ENCODE assay signal across 8 mouse cellular contexts in the genomic region with DNA sequence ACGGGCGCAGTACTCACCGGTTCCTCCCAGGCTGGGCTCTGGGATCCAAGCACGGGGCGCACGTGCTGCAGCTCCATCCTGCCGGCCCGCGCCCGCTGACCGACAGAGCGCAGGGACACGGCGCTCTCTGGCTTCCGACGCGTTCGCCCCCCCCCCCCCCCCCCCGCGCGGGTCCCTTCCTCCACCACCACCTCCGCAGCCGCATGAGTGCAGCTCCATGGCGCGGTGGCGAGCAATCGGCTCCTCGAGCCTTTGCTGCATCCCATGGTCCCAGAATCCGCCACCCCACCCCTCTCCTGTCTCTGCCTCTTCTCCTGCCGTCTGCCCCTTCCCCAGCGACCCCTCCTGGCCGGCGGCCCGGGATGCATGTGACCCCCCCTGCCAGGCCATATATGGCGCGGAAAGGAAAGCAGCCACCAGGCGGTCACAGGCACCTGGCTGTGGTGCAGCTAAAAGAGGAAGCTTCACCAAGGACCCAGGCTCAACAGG. TPM values are rescaled to one million over a fixed set of nuclear protein-coding genes. Genes with fewer than 3 reads are reported as not detected.
DNase-seq lines count a peak whose midpoint lies in the region; ATAC-seq and TF ChIP-seq lines count a peak whose summit lies in the region.
"Not testable (repeated sequence)": the region's sequence is repeated elsewhere in the genome, so short reads cannot be mapped to it uniquely, and the experiment has no call there.

A gene (minus strand): TSS at position 51 of the 489 bp plus-strand sequence.

- not testable (repeated sequence) for H3K27ac ChIP-seq in gastrocnemius, adult 2 months; hindbrain, embryonic 14.5 days; midbrain, embryonic 14.5 days (replicated peaks; ENCODE audit: low read depth, low read length)

- intact Hi-C loops in gastrocnemius, adult 2 months (cut with DNase I) = not testable (repeated sequence)

- not testable (repeated sequence) for H3K9me3 ChIP-seq in hindbrain, embryonic 14.5 days (ENCODE audit: control insufficient read depth, low read length); midbrain, embryonic 14.5 days (ENCODE audit: control insufficient read depth, low read length)

- H3K36me3 ChIP-seq in hindbrain, embryonic 14.5 days (replicated peaks; ENCODE audit: control insufficient read depth, insufficient read depth); midbrain, embryonic 14.5 days (ENCODE audit: control insufficient read depth, insufficient read depth, low read length): not testable (repeated sequence)

- H3K4me3 ChIP-seq in gastrocnemius, adult 2 months = peak within 1 kb of the TSS; percentile 49
- not testable (repeated sequence) for H3K4me3 ChIP-seq in hindbrain, embryonic 14.5 days (replicated peaks; ENCODE audit: low read length); midbrain, embryonic 14.5 days (replicated peaks; ENCODE audit: low read depth, low read length)

- ATAC-seq in hindbrain, embryonic 14.5 days (ENCODE audit: low FRiP score) = not testable (repeated sequence)
- peak; percentile 63; the same call in 1 of the 2 replicates for ATAC-seq in midbrain, embryonic 14.5 days (ENCODE audit: low FRiP score, low TSS enrichment)

- H3K9ac ChIP-seq in hindbrain, embryonic 14.5 days; midbrain, embryonic 14.5 days (replicated peaks; ENCODE audit: low read length): not testable (repeated sequence)

- H3K4me2 ChIP-seq in hindbrain, embryonic 14.5 days (replicated peaks); midbrain, embryonic 14.5 days (ENCODE audit: low read length): not testable (repeated sequence)

- H3K27me3 ChIP-seq in hindbrain, embryonic 14.5 days (ENCODE audit: control insufficient read depth, insufficient read depth, low read length); midbrain, embryonic 14.5 days (ENCODE audit: control insufficient read depth, insufficient read depth, low read length): not testable (repeated sequence)

- not testable (repeated sequence) for TF ChIP-seq CTCF in gastrocnemius, adult 2 months (IDR thresholded peaks at IDR 0.05)

- not testable (repeated sequence) for H3K4me1 ChIP-seq in hindbrain, embryonic 14.5 days (replicated peaks; ENCODE audit: control insufficient read depth, insufficient read depth, low read length); midbrain, embryonic 14.5 days (ENCODE audit: control insufficient read depth, insufficient read depth, low read length)

- DNase-seq in MN1 (ENCODE audit: low spot score) = peak; percentile 4
- peak; percentile 1 for DNase-seq in cerebellum, postnatal 14 days
- not testable (repeated sequence) for DNase-seq in gastrocnemius, adult 2 months; hindbrain, embryonic 14.5 days (ENCODE audit: low spot score); midbrain, embryonic 14.5 days
- DNase-seq in layer of hippocampus, adult 18-20 months (ENCODE audit: low spot score in 2 of 2) = peak; percentile 0
- DNase-seq in right cerebral cortex, postnatal 36 days (ENCODE audit: low spot score in 2 of 2) = peak; percentile 0
- DNase-seq in urinary bladder, adult 2 months (ENCODE audit: low spot score) = peak; percentile 21

- no CpG with 5 or more reads among the region's 37 CpGs for WGBS in hindbrain, embryonic 14.5 days
- no CpG with 5 or more reads among the region's 37 CpGs for WGBS in midbrain, embryonic 14.5 days

RNA-seq across cellular contexts. Expression of the gene that starts here (rescaled TPM):
- total RNA-seq in gastrocnemius, adult 2 months (2021) = under 1 TPM in 1 of 2 experiments, not detected in 1; 0.20 TPM
- polyA plus RNA-seq in hindbrain, embryonic 14.5 days (2014; fragmentation: Nextera tagmentation; extraction: Ambion mirVana) = 10.2 and 12.4 TPM in 2 replicates
- total RNA-seq in layer of hippocampus, adult 18-20 months (2021) = 1 to 10 TPM in 1 of 2 experiments, under 1 TPM in 1; 0.79 to 1.9 TPM
- polyA plus RNA-seq in midbrain, embryonic 14.5 days (2014; fragmentation: Nextera tagmentation; extraction: Ambion mirVana) = 9.8 and 13.5 TPM in 2 replicates
- polyA plus RNA-seq in urinary bladder, adult 2 months (2012; rRNA removed) = 16.7 and 21.8 TPM in 2 replicates
